Mouse (Mus musculus): ENCODE measurements around the gene Sgsm1. TPM values are rescaled to one million over a fixed set of nuclear protein-coding genes. Genes with fewer than 3 reads are reported as not detected.

The Sgsm1 gene
- polyA plus RNA-seq, 1 experiment, result 11.7 TPM

- no peak for TF ChIP-seq CTCF (IDR thresholded peaks at IDR 0.05; ENCODE audit: low read depth, low read length)
- no peak for TF ChIP-seq EP300 (IDR thresholded peaks at IDR 0.05; ENCODE audit: insufficient read depth, low read depth, low read length)
- TF ChIP-seq POLR2A (IDR thresholded peaks at IDR 0.05; ENCODE audit: insufficient read depth, low read length), result no peak
- Histone ChIP-seq H3K4me1 (ENCODE audit: control insufficient read depth, insufficient read depth, low read length) (peaks cover 4% of the 10 kb centered on the region), H3K4me3 (ENCODE audit: low read depth, low read length) (no peak overlapping the region), H3K9me3 (replicated peaks; ENCODE audit: control insufficient read depth, insufficient read depth, low read length, poor library complexity, severe bottlenecking) (no peaks in the 10 kb centered on the region), H3K36me3 (ENCODE audit: control insufficient read depth, insufficient read depth, low read length, poor library complexity, severe bottlenecking) (no peaks in the 10 kb centered on the region), H3K27me3 (ENCODE audit: control insufficient read depth, insufficient read depth, low read length, poor library complexity, severe bottlenecking) (no peaks in the 10 kb centered on the region), H3K27ac (ENCODE audit: insufficient read depth, low read length) (no peak overlapping the region), H3K9ac (ENCODE audit: low read depth, poor library complexity, severe bottlenecking) (no peak overlapping the region)
Observed at GRCm38 (mm10) chr5:113249263-113249930, 61.2 kb downstream of the Sgsm1 start.

- Histone ChIP-seq H3K4me1 (ENCODE audit: control insufficient read depth, insufficient read depth, low read length) (peaks cover 5% of the 10 kb centered on the region), H3K27ac (ENCODE audit: insufficient read depth, low read length) (peak overlapping the region; percentile 32; the same call in 1 of the 2 replicates), H3K9me3 (replicated peaks; ENCODE audit: control insufficient read depth, insufficient read depth, low read length, poor library complexity, severe bottlenecking) (no peaks in the 10 kb centered on the region), H3K36me3 (ENCODE audit: control insufficient read depth, insufficient read depth, low read length, poor library complexity, severe bottlenecking) (no peaks in the 10 kb centered on the region), H3K4me3 (ENCODE audit: low read depth, low read length) (peak overlapping the region; percentile 19; the same call in 1 of the 2 replicates), H3K27me3 (ENCODE audit: control insufficient read depth, insufficient read depth, low read length, poor library complexity, severe bottlenecking) (no peaks in the 10 kb centered on the region), H3K9ac (ENCODE audit: low read depth, poor library complexity, severe bottlenecking) (no peak overlapping the region)
- TF ChIP-seq EP300 (IDR thresholded peaks at IDR 0.05; ENCODE audit: insufficient read depth, low read depth, low read length), result no peak
- TF ChIP-seq POLR2A (IDR thresholded peaks at IDR 0.05; ENCODE audit: insufficient read depth, low read length), result no peak
- TF ChIP-seq CTCF (IDR thresholded peaks at IDR 0.05; ENCODE audit: low read depth, low read length), result no peak
Observed at GRCm38 (mm10) chr5:113230196-113230595, 80.4 kb downstream of the Sgsm1 start.

GRCm38 (mm10) chr5:113226632-113227102 lies 83.9 kb downstream of the Sgsm1 start, which contains the start of gene Tmem211:
TSS of gene Tmem211 (plus strand) at chr5:113226909.
- H3K36me3 ChIP-seq (ENCODE audit: control insufficient read depth, insufficient read depth, low read length, poor library complexity, severe bottlenecking), result no peaks in the 10 kb centered on the region
- TF ChIP-seq CTCF (IDR thresholded peaks at IDR 0.05; ENCODE audit: low read depth, low read length) (peak; percentile 93), EP300 (IDR thresholded peaks at IDR 0.05; ENCODE audit: insufficient read depth, low read depth, low read length) (no peak)
- H3K9ac ChIP-seq (ENCODE audit: low read depth, poor library complexity, severe bottlenecking), result peak within 1 kb of the TSS; percentile 11
- H3K4me1 ChIP-seq (ENCODE audit: control insufficient read depth, insufficient read depth, low read length), result peaks cover 5% of the 10 kb centered on the region
- H3K9me3 ChIP-seq (replicated peaks; ENCODE audit: control insufficient read depth, insufficient read depth, low read length, poor library complexity, severe bottlenecking), result no peaks in the 10 kb centered on the region
- H3K27me3 ChIP-seq (ENCODE audit: control insufficient read depth, insufficient read depth, low read length, poor library complexity, severe bottlenecking), result no peaks in the 10 kb centered on the region
- peak within 1 kb of the TSS; percentile 37 for H3K4me3 ChIP-seq (ENCODE audit: low read depth, low read length)
- H3K27ac ChIP-seq (ENCODE audit: insufficient read depth, low read length), result peak within 1 kb of the TSS; percentile 17

GRCm38 (mm10) chr5:113225686-113226435 lies 84.7 kb downstream of the Sgsm1 start:
- Histone ChIP-seq H3K36me3 (ENCODE audit: control insufficient read depth, insufficient read depth, low read length, poor library complexity, severe bottlenecking) (no peaks in the 10 kb centered on the region), H3K27me3 (ENCODE audit: control insufficient read depth, insufficient read depth, low read length, poor library complexity, severe bottlenecking) (no peaks in the 10 kb centered on the region), H3K9me3 (replicated peaks; ENCODE audit: control insufficient read depth, insufficient read depth, low read length, poor library complexity, severe bottlenecking) (no peaks in the 10 kb centered on the region), H3K4me3 (ENCODE audit: low read depth, low read length) (peak overlapping the region; percentile 37), H3K9ac (ENCODE audit: low read depth, poor library complexity, severe bottlenecking) (peak overlapping the region; percentile 11), H3K27ac (ENCODE audit: insufficient read depth, low read length) (peak overlapping the region; percentile 5; the same call in 1 of the 2 replicates), H3K4me1 (ENCODE audit: control insufficient read depth, insufficient read depth, low read length) (peaks cover 5% of the 10 kb centered on the region)
- TF ChIP-seq CTCF (IDR thresholded peaks at IDR 0.05; ENCODE audit: low read depth, low read length) (no peak), POLR2A (IDR thresholded peaks at IDR 0.05; ENCODE audit: insufficient read depth, low read length) (no peak), EP300 (IDR thresholded peaks at IDR 0.05; ENCODE audit: insufficient read depth, low read depth, low read length) (no peak)

GRCm38 (mm10) chr5:113225271-113225670 lies 85.3 kb downstream of the Sgsm1 start:
- TF ChIP-seq CTCF (IDR thresholded peaks at IDR 0.05; ENCODE audit: low read depth, low read length) (no peak), POLR2A (IDR thresholded peaks at IDR 0.05; ENCODE audit: insufficient read depth, low read length) (no peak), EP300 (IDR thresholded peaks at IDR 0.05; ENCODE audit: insufficient read depth, low read depth, low read length) (no peak)
- H3K9me3 ChIP-seq (replicated peaks; ENCODE audit: control insufficient read depth, insufficient read depth, low read length, poor library complexity, severe bottlenecking), result no peaks in the 10 kb centered on the region
- H3K9ac ChIP-seq (ENCODE audit: low read depth, poor library complexity, severe bottlenecking), result peak overlapping the region; percentile 34; the same call in 1 of the 2 replicates
- no peak overlapping the region for H3K27ac ChIP-seq (ENCODE audit: insufficient read depth, low read length)
- H3K27me3 ChIP-seq (ENCODE audit: control insufficient read depth, insufficient read depth, low read length, poor library complexity, severe bottlenecking), result no peaks in the 10 kb centered on the region
- no peak overlapping the region for H3K4me3 ChIP-seq (ENCODE audit: low read depth, low read length)
- no peaks in the 10 kb centered on the region for H3K36me3 ChIP-seq (ENCODE audit: control insufficient read depth, insufficient read depth, low read length, poor library complexity, severe bottlenecking)
- H3K4me1 ChIP-seq (ENCODE audit: control insufficient read depth, insufficient read depth, low read length), result peaks cover 3% of the 10 kb centered on the region

Measured in ES-Bruce4 (cell line).